Mouse (Mus musculus): ENCODE data around the gene Cdc45.

- TF ChIP-seq POLR2A (IDR thresholded peaks at IDR 0.05; ENCODE audit: insufficient read depth, low read depth, low read length) (no peak), CTCF (IDR thresholded peaks at IDR 0.05) (no peak)
Observed at GRCm38 (mm10) chr16:18762960-18763359, 48.8 kb downstream of the Cdc45 start.

Data from heart, adult 2 months (tissue).